Mouse (Mus musculus) brain, embryonic 14.5 days (tissue): Measurements from ENCODE around the gene Ndufb4. TPM values are rescaled to one million over a fixed set of nuclear protein-coding genes. Genes with fewer than 3 reads are reported as not detected.
A peak's percentile ranks its signal among the peaks of the same experiment; 100 is the strongest.

Experiments used
- DNase-seq: peaks from one replicate; pipeline ENCODE4 v3.0.0-alpha.2; 2011; ENCODE audit warnings: low read depth
- CTCF ChIP-seq: fragments of 200-500 bp; IDR thresholded peaks from 2 replicates; pipeline ENCODE4 v1.5.1; 2012; ENCODE audit warnings: inconsistent platforms, mild to moderate bottlenecking, moderate library complexity, borderline replicate concordance; ENCODE audit not compliant: insufficient read depth, insufficient read length; ENCODE audit errors: extremely low read depth
- POLR2A ChIP-seq: fragments of 200-500 bp; IDR thresholded peaks from 2 replicates; pipeline ENCODE4 v1.6.1; 2012; ENCODE audit warnings: mild to moderate bottlenecking, inconsistent platforms, borderline replicate concordance; ENCODE audit not compliant: poor library complexity, insufficient read depth, insufficient read length, severe bottlenecking; ENCODE audit errors: extremely low read depth
- polyA plus RNA-seq: library from polyadenylated mRNA; depleted of rRNA; stranded (reverse); fragments of >200 nt; gene quantifications from 2 replicates; pipeline ENCODE4 v1.2.3, GENCODE M21; 2012

The Ndufb4 gene
- polyA plus RNA-seq, 1 experiment, result 41.7 TPM

DNA sequence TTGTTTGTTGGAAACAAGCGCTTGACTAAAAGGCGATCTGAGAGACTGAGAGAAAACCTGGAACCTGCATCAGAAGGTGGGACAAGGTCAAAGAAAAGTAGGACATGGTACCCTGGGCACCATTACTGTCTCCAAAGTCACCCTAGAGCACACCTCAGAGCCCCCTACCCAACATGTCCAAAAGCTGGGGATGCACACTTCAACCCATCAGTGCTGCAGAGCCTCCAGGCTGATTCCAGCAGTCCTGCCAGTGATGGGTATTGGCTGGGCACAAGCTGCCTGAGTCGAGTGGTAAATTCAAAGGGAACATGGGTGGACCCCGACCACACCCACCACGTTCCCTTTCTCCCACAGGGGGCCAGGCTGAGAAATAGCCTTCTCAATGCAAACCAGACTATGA, 21.1 kb upstream of the Ndufb4 start:
- no peak for TF ChIP-seq POLR2A
- DNase-seq, result no peak

DNA sequence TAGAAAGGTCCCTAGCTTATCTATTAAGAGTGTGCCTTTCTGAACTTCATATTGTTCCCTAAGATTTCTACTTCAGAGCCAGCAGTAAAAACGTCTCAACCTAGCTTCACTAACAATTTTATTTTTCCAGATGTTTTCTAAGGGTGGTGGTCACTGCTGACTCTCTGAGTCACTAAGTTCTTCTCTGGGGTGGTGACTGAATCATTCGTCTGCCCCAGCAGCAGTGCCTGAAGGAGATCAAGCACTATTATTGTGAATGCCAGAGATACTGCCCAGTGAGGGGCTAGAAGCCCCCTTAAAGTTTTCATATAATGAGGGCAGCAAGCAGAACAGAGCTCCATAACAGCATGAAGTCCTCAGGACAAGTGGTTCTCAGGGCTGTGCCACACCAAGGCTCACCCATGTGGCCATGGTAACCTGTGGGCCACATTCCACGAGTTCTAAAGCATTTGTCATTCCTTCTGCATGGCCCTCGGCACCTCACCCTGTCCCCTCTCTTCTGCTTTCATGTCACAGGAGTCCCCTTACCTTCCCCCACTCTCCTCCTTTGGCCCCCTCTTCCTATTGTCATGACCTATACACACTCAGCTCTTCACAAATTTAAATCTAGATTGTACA, 16.5 kb upstream of the Ndufb4 start:
- TF ChIP-seq POLR2A (no peak), CTCF (no peak)
- no peak for DNase-seq

DNA sequence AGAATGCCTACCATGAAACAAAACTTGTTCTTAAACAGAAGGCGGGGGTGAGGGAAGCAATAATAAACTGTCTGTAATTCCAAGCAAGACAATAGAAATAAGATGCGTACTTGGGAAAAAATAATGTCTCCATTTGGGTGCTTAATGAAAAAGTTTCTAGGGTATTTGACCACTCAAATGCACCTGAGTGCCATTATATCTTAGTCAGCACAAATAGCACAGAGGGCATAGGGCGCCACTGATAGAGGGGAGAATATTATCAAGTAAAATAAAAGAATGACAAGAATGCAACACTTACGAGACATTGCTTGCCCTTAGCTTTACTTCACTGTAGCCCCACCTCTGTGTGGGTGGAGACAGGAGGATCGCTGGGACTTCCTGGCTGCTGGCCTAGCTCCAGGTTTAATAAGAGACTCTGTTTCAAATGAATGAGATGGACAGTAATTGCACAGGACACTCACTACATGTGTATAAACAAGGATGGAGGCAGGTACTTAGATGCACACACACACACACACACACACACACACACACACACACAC, 11.2 kb upstream of the Ndufb4 start:
- DNase-seq, result no peak
- TF ChIP-seq CTCF (no peak), POLR2A (no peak)

DNA sequence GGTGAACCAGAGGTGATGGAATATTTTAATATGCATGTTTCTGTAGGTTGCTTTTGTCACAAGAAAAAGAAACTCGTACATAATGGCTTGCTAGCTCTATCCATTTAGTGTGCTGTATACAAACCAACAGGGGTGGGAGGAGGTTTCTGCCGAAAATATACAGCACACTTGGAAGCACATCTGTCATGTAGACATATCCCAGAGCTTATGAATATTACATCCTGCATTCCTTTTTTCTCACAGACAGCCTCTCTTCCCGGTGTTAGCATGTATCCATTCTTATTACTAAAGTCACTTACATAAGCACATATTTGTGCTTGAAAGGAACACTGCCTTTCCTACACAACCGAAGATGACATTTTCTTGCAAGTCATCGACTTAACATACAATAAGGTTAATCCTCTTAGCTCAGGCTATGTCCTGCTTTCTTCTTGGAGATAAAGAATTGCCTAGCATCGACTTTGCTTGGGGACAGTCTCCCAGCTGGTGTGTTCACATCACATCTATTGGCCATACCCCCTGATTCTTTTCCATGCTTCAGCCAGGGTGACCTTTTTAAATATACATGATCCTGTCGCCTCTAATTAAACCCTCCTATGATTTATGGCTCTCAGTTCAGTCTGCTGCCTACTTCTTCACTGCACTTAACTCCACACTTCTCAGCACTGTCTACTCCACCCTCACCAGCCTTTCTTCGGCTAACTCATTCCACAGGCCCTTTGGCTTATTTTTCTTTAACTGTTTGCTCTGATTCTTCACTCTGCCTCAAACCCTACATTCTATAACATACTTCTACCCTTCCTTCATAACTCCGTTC, 9.6 kb upstream of the Ndufb4 start:
- DNase-seq, result peak; percentile 35
- TF ChIP-seq CTCF (no peak), POLR2A (no peak)

DNA sequence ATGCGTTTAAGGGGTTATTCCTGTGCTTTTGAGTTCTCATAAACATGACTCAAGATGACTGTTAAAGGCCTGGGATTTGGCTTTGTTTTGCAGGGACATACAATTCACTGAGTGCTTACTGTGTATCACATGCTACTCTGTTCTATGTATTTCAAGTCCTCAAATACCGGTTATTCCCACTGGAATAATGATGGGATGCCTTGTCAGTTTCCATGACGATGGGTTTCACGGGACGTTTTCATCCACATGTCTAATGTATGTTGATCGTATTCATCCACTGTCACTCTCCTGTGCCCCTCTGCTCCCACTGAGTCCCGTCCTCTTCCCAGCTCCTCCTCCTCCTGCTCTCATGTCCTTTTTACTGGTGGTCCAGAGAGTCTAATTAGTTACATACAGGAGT, 2.5 kb upstream of the Ndufb4 start:
- DNase-seq, result peak; percentile 61
- TF ChIP-seq CTCF (no peak), POLR2A (no peak)

DNA sequence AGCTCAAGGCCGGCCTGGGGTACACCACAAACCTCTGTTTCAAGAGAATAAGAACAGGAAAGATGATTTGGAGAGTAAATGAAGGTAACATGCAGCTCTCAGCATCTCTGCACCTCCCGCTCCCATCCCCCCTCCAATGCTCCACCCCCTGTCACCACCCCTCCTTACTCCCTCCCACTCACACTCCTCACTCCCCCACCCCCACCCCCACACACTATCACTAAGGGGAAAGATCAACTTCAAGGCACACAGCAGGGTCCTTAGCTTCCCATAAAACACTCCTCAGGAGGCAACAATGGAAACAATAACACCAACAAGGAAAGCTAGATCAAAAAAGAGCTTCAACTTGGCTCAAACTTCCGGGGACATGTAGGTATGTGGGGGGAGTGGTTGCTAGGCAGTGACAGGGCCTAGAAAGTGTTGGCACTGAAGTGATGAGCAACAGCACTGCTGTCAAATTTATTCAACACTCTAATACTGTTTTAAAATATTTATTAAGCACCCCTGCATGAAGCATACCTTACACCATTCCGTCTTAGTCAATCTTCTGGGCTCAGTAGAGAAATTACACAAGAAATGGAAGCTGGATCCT, 1.6 kb upstream of the Ndufb4 start:
- DNase-seq, result peak; percentile 49

DNA sequence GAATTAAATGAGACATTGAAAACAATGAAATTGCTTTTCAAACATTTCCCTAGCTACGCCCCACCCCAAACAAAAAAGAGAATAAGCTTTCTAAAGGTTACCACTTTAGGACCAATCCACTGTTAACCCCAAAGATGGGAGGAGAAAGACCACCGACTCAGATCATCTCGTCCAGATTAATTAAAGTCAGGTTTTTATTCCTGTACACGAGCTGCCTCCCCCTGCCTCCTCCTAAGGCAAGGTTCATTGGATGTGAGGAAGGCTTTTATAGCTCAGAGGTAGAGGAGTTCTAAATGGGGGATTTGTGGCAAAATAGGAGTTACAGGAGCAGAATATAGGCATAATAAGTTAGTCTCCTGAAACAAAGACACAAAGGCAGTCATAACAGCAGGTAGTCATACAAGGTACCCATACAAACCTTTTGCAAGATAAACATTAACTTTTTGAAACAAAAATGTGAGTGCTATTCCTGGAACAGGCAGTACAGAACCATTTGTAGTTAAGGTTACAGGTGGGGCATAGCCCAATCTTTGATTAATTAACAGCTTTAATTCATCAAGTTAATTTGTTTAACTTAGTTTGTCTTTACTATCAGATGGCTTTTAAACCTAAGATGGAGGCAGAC, 690 bp upstream of the Ndufb4 start:
- TF ChIP-seq CTCF (no peak), POLR2A (no peak)

More for the DNA sequence above, 1.6 kb upstream of the Ndufb4 start:
- no peak for TF ChIP-seq POLR2A
- no peak for TF ChIP-seq CTCF

DNA sequence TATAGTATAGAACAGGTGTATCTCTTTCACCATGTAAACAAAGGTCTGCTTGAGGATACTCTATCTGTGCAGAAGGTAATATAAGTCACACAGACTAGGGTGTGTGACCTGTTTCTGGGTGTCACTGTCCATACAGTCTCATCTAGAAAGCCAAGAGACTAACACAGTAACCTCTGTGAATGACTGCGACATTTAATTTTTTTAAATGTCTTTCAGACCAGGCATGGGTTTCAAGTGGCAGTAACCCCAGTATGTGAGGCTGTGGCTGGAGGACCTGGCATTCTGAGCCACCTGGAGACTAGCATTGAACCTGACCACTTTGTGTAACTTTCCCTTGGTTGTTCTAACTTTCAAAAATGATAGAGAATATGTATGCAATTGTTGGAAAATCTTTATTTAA, 1.2 kb downstream of the Ndufb4 start:
- no peak for DNase-seq
- TF ChIP-seq CTCF (no peak), POLR2A (no peak)

More for the DNA sequence above, 690 bp upstream of the Ndufb4 start:
- DNase-seq, result no peak

DNA sequence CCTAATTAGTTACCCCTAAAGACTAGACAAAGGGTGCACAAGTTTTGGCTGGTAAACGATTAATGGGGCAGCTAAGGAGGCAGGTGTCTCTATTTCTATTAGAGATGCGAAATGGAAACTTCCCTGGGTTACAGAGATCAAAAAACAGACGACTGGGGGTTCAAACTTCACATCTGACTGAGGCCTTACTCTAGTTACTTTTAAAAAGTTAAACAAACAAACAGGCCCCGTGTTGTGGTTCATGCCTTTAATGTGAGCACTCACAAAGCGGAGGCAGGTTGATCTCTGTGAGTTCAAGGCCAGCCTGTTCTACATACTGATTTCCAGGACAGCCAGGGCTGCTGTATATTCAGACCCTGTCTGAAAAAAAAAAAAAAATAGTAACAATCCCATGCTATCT, 1.6 kb downstream of the Ndufb4 start:
- no peak for DNase-seq
- TF ChIP-seq CTCF (no peak), POLR2A (no peak)

DNA sequence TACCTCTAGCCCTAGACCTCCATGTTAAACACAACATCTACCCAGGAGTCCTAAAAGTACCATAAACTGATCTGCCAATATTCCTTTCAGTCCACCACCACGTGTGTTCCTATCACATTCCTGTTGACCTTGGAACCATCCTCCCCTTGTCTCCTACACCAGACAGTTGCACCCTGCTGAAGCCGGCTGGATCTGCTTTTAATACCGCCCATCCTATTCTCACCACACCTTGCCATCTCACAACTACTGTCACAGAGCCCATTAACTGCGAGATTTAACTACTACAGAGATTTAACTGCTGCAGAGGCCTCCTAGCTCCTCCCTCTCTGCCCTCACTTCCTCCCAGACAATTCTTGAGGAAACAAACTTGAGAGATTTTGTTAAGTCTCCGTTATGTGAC, 2.8 kb downstream of the Ndufb4 start:
- TF ChIP-seq CTCF (no peak), POLR2A (no peak)
- no peak for DNase-seq

DNA sequence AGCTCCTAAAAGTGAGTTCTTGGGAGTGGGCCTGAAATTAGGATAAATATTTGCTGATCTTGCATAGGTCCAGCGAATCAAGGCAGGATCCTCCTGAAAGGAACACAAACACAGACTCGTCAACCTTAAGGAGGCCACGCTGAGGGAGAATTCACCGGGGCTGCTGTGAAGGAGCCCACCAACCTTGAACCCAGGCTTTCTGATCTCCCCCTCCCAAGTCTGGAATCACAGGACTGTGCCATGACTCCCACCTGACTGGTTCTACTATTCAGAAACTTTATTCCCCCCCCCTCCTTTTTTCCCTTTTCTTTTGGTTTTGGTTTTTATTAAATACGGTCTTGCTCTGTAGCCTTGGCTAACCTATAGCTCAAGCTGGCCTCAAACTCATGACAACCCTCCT, 5.2 kb downstream of the Ndufb4 start:
- DNase-seq, result no peak
- no peak for TF ChIP-seq CTCF
- no peak for TF ChIP-seq POLR2A
